Mouse (Mus musculus) thymus, postnatal 25 days (tissue): Measurements from ENCODE around the gene Lbp.

Experiments used
- DNase-seq: peaks from one replicate; pipeline ENCODE4 v3.0.0; 2022

Gene Lbp

GRCm38 (mm10) chr2:158365099-158365850 is 59.0 kb downstream of the Lbp start:
- DNase-seq: no peak

GRCm38 (mm10) chr2:158367654-158368053 is 61.4 kb downstream of the Lbp start:
- no peak for DNase-seq

GRCm38 (mm10) chr2:158368313-158368712 is 62.0 kb downstream of the Lbp start:
- DNase-seq: no peak

DNA sequence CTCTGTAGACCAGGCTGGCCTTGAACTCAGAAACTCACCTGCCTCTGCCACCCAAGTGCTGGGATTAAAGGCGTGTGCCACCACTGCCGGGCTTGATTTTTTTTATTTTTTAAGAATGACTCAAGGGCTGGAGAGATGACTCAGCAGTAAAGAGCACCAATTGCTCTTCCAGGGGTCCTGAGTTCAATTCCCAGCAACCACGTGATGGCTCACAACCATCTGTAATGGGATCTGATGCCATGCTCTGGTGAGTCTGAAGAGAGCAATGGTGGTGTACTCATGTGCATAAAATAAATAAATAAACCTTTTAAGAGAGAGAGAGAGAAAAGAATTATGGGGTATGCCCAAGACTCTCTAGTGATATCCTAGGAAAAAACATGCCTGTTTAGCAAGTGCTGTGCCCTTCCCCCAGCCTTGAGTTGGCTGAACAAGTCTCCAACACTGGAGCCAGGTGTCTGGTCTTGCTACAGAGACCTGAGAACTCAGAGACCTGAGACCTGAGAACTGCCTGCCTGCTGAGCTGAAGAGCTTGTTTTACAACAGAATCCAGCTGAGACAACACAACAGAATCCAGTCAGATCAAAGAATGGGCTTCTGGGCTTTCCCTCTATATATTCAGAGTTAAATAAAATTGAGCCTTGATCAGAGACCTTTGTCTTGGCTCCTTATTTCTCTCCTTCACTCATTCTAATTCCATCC is 63.3 kb downstream of the Lbp start:
- no peak for DNase-seq

DNA sequence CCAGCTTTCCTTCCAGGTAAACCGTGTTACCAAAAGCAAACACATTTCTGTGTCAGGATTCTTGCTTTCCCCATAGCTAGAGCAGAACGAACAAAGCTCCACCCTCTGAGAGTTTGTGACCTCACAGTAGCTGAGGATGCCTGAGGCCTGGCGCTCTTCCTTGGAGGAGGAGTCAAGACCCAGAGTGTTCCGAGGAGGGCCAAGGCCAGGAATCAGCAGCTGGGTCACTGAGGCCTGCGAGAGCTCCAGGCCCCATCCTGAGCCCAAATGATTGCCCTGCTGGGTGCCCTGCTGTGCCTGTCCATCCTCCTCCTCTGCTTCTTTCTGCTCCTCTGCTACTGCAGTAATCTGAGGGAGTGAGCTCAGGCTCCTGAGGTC is 63.9 kb downstream of the Lbp start:
- no peak for DNase-seq

DNA sequence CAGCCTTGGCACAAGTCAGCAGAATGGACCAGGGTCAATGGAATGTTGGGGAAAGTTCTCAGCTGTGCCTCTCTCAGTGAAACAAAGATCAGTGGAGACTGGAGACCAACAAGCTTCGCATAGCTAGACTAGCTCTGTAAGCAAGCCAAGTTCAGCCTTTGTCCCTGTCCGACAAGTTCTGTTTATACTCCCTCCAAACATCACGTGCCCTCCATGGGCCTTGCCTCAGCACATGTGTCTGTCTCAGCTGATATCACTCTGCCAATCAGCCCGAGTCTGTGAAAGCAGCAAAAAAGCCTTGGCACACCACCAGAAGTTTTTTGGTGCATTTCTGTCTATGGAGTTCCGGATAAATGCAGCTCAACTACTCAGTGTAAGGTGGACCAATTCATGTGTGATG is 66.8 kb downstream of the Lbp start:
- no peak for DNase-seq

DNA sequence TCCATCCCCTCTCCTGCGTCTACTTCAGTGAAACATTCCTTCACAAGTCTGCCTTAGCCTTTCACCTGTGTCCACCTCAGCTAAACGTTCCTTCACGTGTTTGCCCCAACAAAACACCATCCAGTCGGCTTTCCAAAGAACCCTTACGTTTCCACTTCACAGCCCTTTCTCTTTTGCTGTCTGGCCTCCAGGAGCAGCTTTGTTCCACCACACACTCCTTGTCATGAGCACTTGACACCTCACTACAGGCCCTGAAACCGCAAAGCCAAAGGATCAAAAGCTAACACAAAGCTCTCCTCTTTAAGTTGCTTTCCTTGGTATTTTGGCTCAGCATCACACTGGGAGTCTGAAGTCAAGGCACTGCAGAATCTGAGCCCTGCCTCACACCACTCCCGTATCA is 67.2 kb downstream of the Lbp start:
- DNase-seq: no peak

DNA sequence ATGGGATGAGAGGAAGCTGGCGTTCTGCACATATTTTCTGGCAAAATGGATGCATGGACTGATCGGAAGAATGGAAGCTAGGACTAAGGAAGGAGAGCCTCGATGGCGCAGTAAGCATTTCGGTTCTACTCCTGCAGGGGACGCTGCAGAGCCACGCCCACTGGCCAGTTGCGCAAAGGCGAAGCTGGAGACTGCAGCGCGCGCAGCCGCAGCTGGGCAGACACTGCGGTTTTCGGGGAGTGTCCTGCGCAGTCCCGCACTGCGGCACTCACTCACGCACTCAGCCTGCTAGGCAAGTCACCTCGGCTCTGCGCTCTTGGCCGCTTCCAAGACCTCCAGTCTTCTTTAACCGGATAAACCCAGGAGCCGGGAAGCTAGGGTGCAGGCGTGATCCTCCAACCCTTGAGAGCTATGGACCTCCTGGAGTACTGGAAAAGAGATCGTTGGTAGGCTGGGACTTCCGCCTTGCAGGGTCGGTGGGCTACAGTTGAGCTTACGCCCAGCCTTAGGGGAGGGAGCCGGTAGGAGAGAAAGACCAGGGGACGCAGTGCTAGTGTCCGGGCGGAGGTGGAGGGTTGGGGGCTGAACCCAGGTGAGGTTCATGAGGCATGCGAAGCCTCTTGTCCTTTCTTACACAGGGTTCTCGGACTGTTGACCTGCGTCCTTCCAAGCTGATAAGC is 69.3 kb downstream of the Lbp start, which contains the start of gene Snhg11:
Gene Snhg11 (plus strand): TSS at position 196 of the 680 bp plus-strand sequence.
- no peak for DNase-seq

DNA sequence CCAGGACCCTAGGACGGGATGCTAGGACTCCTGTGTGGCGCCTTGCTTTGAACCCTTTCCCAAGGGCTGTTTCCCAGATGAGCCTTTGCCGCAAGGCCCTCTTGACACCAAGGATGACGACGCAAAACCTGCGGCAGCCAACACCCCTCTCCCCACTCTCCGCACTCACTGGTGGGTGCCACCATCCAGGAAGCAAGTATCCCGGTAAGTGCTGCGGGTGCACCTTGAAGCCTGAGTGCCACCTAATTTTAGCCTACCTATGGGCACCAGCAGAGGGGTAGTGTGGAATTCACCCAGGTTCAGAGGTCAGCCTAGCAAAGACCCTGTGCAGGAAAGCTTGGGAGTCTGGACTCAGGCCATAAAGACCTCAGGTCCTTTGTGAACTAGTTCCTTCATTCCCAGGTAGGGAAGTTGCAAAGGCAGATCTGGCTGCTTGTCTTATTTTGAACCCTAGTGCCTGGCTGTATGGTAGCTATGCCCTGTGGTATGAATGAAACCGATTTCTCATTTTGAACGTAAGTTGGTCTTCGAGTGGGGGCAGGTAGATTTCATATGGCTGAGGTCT is 69.9 kb downstream of the Lbp start:
- DNase-seq: no peak

- DNase-seq: no peak
Measured at GRCm38 (mm10) chr2:158376798-158377197, 70.5 kb downstream of the Lbp start.

DNA sequence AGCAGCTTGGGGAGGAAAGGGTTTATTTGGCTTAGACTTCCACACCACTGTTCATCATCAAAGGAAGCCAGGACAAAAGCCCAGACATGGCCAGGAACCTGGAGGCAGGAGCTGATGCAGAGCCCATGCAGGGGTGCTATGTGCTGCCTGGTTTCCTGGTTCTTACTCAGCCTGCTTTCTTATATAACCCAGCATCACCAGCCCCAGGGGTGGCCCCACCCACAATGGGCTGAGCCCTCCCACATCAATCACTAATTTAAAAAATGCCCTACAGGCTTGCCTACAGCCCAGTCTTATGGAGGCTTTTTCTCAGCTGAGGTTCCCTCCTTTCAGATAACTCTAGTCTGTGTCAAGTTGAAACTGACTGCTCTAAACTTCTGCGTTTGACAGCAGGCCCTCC is 71.5 kb downstream of the Lbp start:
- DNase-seq: no peak

- peak; percentile 64 for DNase-seq
Measured at GRCm38 (mm10) chr2:158379354-158380078, 73.2 kb downstream of the Lbp start.
